Comparison of ENCODE assay signal across 12 mouse cellular contexts in genomic region chr10:66943875-66944274, GRCm38 (mm10).
DNase-seq lines count a peak whose midpoint lies in the region; ATAC-seq and TF ChIP-seq lines count a peak whose summit lies in the region.
"Had no signal": no experiment of that assay in that cellular context is flagged by ENCODE, and none has a peak within 500 bp of the region (broad histone marks: within the 10 kb centered on the region; RNA-seq: fewer than 3 reads in every experiment).

No protein-coding gene starts in this region.

- H3K4me2 ChIP-seq in hindbrain, embryonic 16.5 days (ENCODE audit: low read length) = no peak overlapping the region
- H3K4me2 ChIP-seq in intestine, embryonic 16.5 days (ENCODE audit: low read depth, low read length) = no peak overlapping the region
- H3K4me2 ChIP-seq: forebrain, embryonic 13.5 days; limb, embryonic 12.5 days; midbrain, embryonic 11.5 days had no signal

- H3K36me3 ChIP-seq in hindbrain, embryonic 16.5 days (ENCODE audit: control insufficient read depth, insufficient read depth, low read length) = no peaks in the 10 kb centered on the region
- H3K36me3 ChIP-seq in hindbrain, embryonic 10.5 days = no peaks in the 10 kb centered on the region
- no peaks in the 10 kb centered on the region for H3K36me3 ChIP-seq in thymus, adult 2 months (ENCODE audit: control insufficient read depth, insufficient read depth, low read length)
- H3K36me3 ChIP-seq in intestine, embryonic 16.5 days (ENCODE audit: control insufficient read depth, insufficient read depth, low read length) = no peaks in the 10 kb centered on the region
- H3K36me3 ChIP-seq: limb, embryonic 12.5 days had no signal

- no peak overlapping the region for H3K9ac ChIP-seq in hindbrain, embryonic 16.5 days (ENCODE audit: low read depth, low read length)
- no peak overlapping the region for H3K9ac ChIP-seq in intestine, embryonic 16.5 days (ENCODE audit: low read depth, low read length)
- H3K9ac ChIP-seq: forebrain, embryonic 13.5 days; limb, embryonic 12.5 days had no signal

- no peak overlapping the region for H3K27ac ChIP-seq in hindbrain, embryonic 16.5 days (ENCODE audit: low read depth, low read length)
- H3K27ac ChIP-seq in hindbrain, embryonic 10.5 days = no peak overlapping the region
- H3K27ac ChIP-seq in thymus, adult 2 months (ENCODE audit: control insufficient read depth, insufficient read depth, low read length) = no peak overlapping the region
- no peak overlapping the region for H3K27ac ChIP-seq in intestine, embryonic 16.5 days (ENCODE audit: low read length)
- H3K27ac ChIP-seq: forebrain, embryonic 13.5 days; limb, embryonic 12.5 days had no signal

- no peak for TF ChIP-seq CTCF in thymus, adult 2 months (IDR thresholded peaks at IDR 0.05; ENCODE audit: borderline replicate concordance, control insufficient read depth, extremely low read depth, insufficient read depth, low read length, poor library complexity)

- H3K4me1 ChIP-seq in hindbrain, embryonic 16.5 days (ENCODE audit: control insufficient read depth, insufficient read depth, low read depth, low read length) = no peaks in the 10 kb centered on the region
- H3K4me1 ChIP-seq in hindbrain, embryonic 10.5 days (replicated peaks) = no peaks in the 10 kb centered on the region
- H3K4me1 ChIP-seq in thymus, adult 2 months (replicated peaks; ENCODE audit: control insufficient read depth, insufficient read depth, low read length) = no peaks in the 10 kb centered on the region
- peaks cover 3% of the 10 kb centered on the region; the same call in 1 of the 2 replicates for H3K4me1 ChIP-seq in intestine, embryonic 16.5 days (ENCODE audit: control insufficient read depth, insufficient read depth, low read length)
- H3K4me1 ChIP-seq: forebrain, embryonic 13.5 days; limb, embryonic 12.5 days had no signal

- TF ChIP-seq POLR2A in thymus, adult 2 months (IDR thresholded peaks at IDR 0.05; ENCODE audit: control insufficient read depth, extremely low read depth, insufficient read depth, low read length, poor library complexity) = no peak

- no peaks in the 10 kb centered on the region; the same call in 1 of the 2 replicates for H3K9me3 ChIP-seq in hindbrain, embryonic 16.5 days (ENCODE audit: control insufficient read depth, low read length)
- H3K9me3 ChIP-seq in hindbrain, embryonic 10.5 days = no peaks in the 10 kb centered on the region
- H3K9me3 ChIP-seq in intestine, embryonic 16.5 days (ENCODE audit: control insufficient read depth, low read length) = no peaks in the 10 kb centered on the region
- H3K9me3 ChIP-seq: forebrain, embryonic 13.5 days; limb, embryonic 12.5 days had no signal

- 35% methylated on average over 5 of the region's 5 CpGs for WGBS in hindbrain, embryonic 16.5 days
- 77% methylated on average over 5 of the region's 5 CpGs for WGBS in hindbrain, embryonic 10.5 days
- WGBS in thymus, adult 2 months = 51% methylated on average over 5 of the region's 5 CpGs
- WGBS in intestine, embryonic 16.5 days = 32% methylated on average over 5 of the region's 5 CpGs

- H3K27me3 ChIP-seq in hindbrain, embryonic 16.5 days (replicated peaks; ENCODE audit: control insufficient read depth, insufficient read depth, low read length) = no peaks in the 10 kb centered on the region
- H3K27me3 ChIP-seq in hindbrain, embryonic 10.5 days (ENCODE audit: insufficient read depth, poor library complexity, severe bottlenecking) = no peaks in the 10 kb centered on the region
- no peaks in the 10 kb centered on the region for H3K27me3 ChIP-seq in thymus, adult 2 months (ENCODE audit: control insufficient read depth, insufficient read depth, low read length)
- H3K27me3 ChIP-seq in intestine, embryonic 16.5 days (replicated peaks; ENCODE audit: control insufficient read depth, insufficient read depth, low read length) = no peaks in the 10 kb centered on the region
- H3K27me3 ChIP-seq: forebrain, embryonic 13.5 days; limb, embryonic 12.5 days; Patski had no signal

- ATAC-seq in hindbrain, embryonic 16.5 days = peak; percentile 70; the same call in 1 of the 2 replicates
- ATAC-seq in intestine, embryonic 16.5 days = no peak
- ATAC-seq: forebrain, embryonic 13.5 days; Patski had no signal

- no peak overlapping the region for H3K4me3 ChIP-seq in hindbrain, embryonic 16.5 days (ENCODE audit: low read length)
- H3K4me3 ChIP-seq in hindbrain, embryonic 10.5 days = no peak overlapping the region
- no peak overlapping the region for H3K4me3 ChIP-seq in thymus, adult 2 months (ENCODE audit: control insufficient read depth, insufficient read depth, low read length)
- no peak overlapping the region for H3K4me3 ChIP-seq in intestine, embryonic 16.5 days (ENCODE audit: low read length)
- H3K4me3 ChIP-seq: forebrain, embryonic 13.5 days; limb, embryonic 12.5 days had no signal

- DNase-seq in hindbrain, embryonic 10.5 days (ENCODE audit: low spot score) = no peak
- DNase-seq in adipocyte (ENCODE audit: low spot score) = peak; percentile 83
- peak; percentile 32 to 49 for DNase-seq in cerebellum, postnatal 25 days
- peak; percentile 74 for DNase-seq in kidney, postnatal 14 days
- no peak for DNase-seq in Muller cell, postnatal 12 days (ENCODE audit: inconsistent ontology term)
- no peak for DNase-seq in thymus, adult 2 months

Comparison
In these comparisons a context has a peak if more than half of its experiments do, and no peak if none do; other contexts are left out.
1. DNase-seq: peak in adipocyte (single experiment), cerebellum, postnatal 25 days (2 of 2) and kidney, postnatal 14 days (single experiment); none in hindbrain, embryonic 10.5 days (single experiment), Muller cell, postnatal 12 days (single experiment) and thymus, adult 2 months (single experiment).